Mouse (Mus musculus) CH12.LX (cell line): ENCODE results near the gene Rab33b. TPM values are rescaled to one million over a fixed set of nuclear protein-coding genes. Genes with fewer than 3 reads are reported as not detected.

Experiments
- DNase-seq: peaks from one replicate; pipeline ENCODE4 v3.0.0-alpha.2; 2013; ENCODE audit errors: extremely low read depth
- H3K27ac ChIP-seq: 2 replicates; pipeline ENCODE4 v1.5.1; 2012; ENCODE audit warnings: low read depth, mild to moderate bottlenecking, control low read depth, moderate library complexity; ENCODE audit not compliant: insufficient read depth
- H3K27me3 ChIP-seq: replicated peaks from 2 replicates; pipeline ENCODE3; 2012; ENCODE audit warnings: inconsistent platforms
- H3K36me3 ChIP-seq, 2 experiments: replicated peaks in 1 of 2; 2 replicates each; pipeline versions ENCODE3 to v1.6.1; 2012; ENCODE audit warnings: inconsistent platforms in 1 of 2, low read length in 1 of 2, mild to moderate bottlenecking in 1 of 2, mixed read lengths in 1 of 2, moderate library complexity in 1 of 2; ENCODE audit not compliant: control insufficient read depth in 1 of 2, insufficient read depth in 1 of 2
- H3K4me1 ChIP-seq, 2 experiments: 2 replicates each; pipeline ENCODE4 v1.6.1; 2012; ENCODE audit warnings: inconsistent platforms in 1 of 2, moderate library complexity in 1 of 2; ENCODE audit not compliant: insufficient read depth in 2 of 2, control insufficient read depth in 1 of 2
- H3K4me2 ChIP-seq: 2 replicates; pipeline ENCODE4 v1.6.1; 2012; ENCODE audit warnings: low read depth, mild to moderate bottlenecking, control low read depth; ENCODE audit not compliant: poor library complexity, insufficient read depth, severe bottlenecking
- H3K4me3 ChIP-seq, 3 experiments: fragments of 150-350 bp in 1 of 3; sonication (generic) in 1 of 3; replicated peaks in 1 of 3; 2 replicates each; pipeline versions ENCODE3 to v1.5.1; 2011 to 2012; ENCODE audit warnings: low read depth in 2 of 3, low read length in 2 of 3, mild to moderate bottlenecking in 2 of 3, moderate library complexity in 2 of 3, control low read depth in 1 of 3, improper control_type of control experiment in 1 of 3, inconsistent platforms in 1 of 3, mixed read lengths in 1 of 3; ENCODE audit not compliant: poor library complexity in 1 of 3
- H3K79me2 ChIP-seq: replicated peaks from 2 replicates; pipeline ENCODE4 v1.6.1; 2012; ENCODE audit warnings: mild to moderate bottlenecking, moderate library complexity; ENCODE audit not compliant: control insufficient read depth, poor library complexity, insufficient read depth, severe bottlenecking; ENCODE audit errors: extremely low read depth
- H3K9ac ChIP-seq: 2 replicates; pipeline ENCODE4 v1.6.1; 2012; ENCODE audit warnings: low read depth, mild to moderate bottlenecking, control low read depth, moderate library complexity; ENCODE audit not compliant: insufficient read depth
- H3K9me3 ChIP-seq: replicated peaks from 2 replicates; pipeline ENCODE3; 2012; ENCODE audit warnings: low read length, inconsistent platforms, mixed read lengths
- CHD1 ChIP-seq: IDR thresholded peaks from 2 replicates; pipeline ENCODE4 v1.6.1; 2012; ENCODE audit warnings: low read depth, low read length, improper control_type of control experiment, inconsistent platforms
- CHD2 ChIP-seq: IDR thresholded peaks from 2 replicates; pipeline ENCODE4 v1.6.1; 2011; ENCODE audit warnings: low read length, improper control_type of control experiment
- CTCF ChIP-seq, 2 experiments: IDR thresholded peaks in 1 of 2; conservative IDR thresholded peaks in 1 of 2; 2 replicates each; pipeline ENCODE4 v1.5.1; 2011 to 2012; ENCODE audit warnings: low read depth in 2 of 2, low read length in 2 of 2, improper control_type of control experiment in 1 of 2, inconsistent platforms in 1 of 2, mild to moderate bottlenecking in 1 of 2, moderate library complexity in 1 of 2
- E2F4 ChIP-seq: IDR thresholded peaks from 2 replicates; pipeline ENCODE4 v1.6.1; 2011; ENCODE audit warnings: low read depth, low read length, improper control_type of control experiment; ENCODE audit not compliant: insufficient replicate concordance
- ELF1 ChIP-seq: IDR thresholded peaks from 2 replicates; pipeline ENCODE4 v1.6.1; 2014; ENCODE audit warnings: low read depth, mild to moderate bottlenecking, inconsistent platforms, low read length, improper control_type of control experiment
- EP300 ChIP-seq: IDR thresholded peaks from 2 replicates; pipeline ENCODE4 v1.6.1; 2011; ENCODE audit warnings: low read length, improper control_type of control experiment
- ETS1 ChIP-seq: conservative IDR thresholded peaks from 2 replicates; pipeline ENCODE4 v1.6.1; 2012; ENCODE audit warnings: low read depth, mild to moderate bottlenecking, inconsistent platforms, low read length, improper control_type of control experiment, moderate library complexity
- GABPA ChIP-seq: IDR thresholded peaks from 2 replicates; pipeline ENCODE4 v1.6.1; 2012; ENCODE audit warnings: low read depth, low read length, improper control_type of control experiment, inconsistent platforms; ENCODE audit not compliant: insufficient replicate concordance
- HCFC1 ChIP-seq: IDR thresholded peaks from 2 replicates; pipeline ENCODE4 v1.6.1; 2012; ENCODE audit warnings: low read depth, mild to moderate bottlenecking, inconsistent platforms, low read length, improper control_type of control experiment
- JUN ChIP-seq: IDR thresholded peaks from 2 replicates; pipeline ENCODE4 v1.6.1; 2011; ENCODE audit warnings: low read depth, mild to moderate bottlenecking, low read length, improper control_type of control experiment, moderate library complexity; ENCODE audit not compliant: insufficient read depth
- KAT2A ChIP-seq: IDR thresholded peaks from 2 replicates; pipeline ENCODE4 v1.6.1; 2012; ENCODE audit warnings: low read length, improper control_type of control experiment, inconsistent platforms; ENCODE audit not compliant: insufficient replicate concordance
- MEF2A ChIP-seq: IDR thresholded peaks from 2 replicates; pipeline ENCODE4 v1.6.1; 2014; ENCODE audit warnings: low read depth, mild to moderate bottlenecking, inconsistent platforms, low read length, improper control_type of control experiment, borderline replicate concordance
- MXI1 ChIP-seq: IDR thresholded peaks from 2 replicates; pipeline ENCODE4 v1.6.1; 2011; ENCODE audit warnings: mild to moderate bottlenecking, low read depth, low read length, improper control_type of control experiment
- MYC ChIP-seq: IDR thresholded peaks from 2 replicates; pipeline ENCODE4 v1.6.1; 2011; ENCODE audit warnings: low read depth, mild to moderate bottlenecking, improper control_type of control experiment, low read length
- NELFE ChIP-seq: IDR thresholded peaks from 2 replicates; pipeline ENCODE4 v1.6.1; 2011; ENCODE audit warnings: low read depth, low read length, improper control_type of control experiment
- PAX5 ChIP-seq: IDR thresholded peaks from 2 replicates; pipeline ENCODE4 v1.6.1; 2012; ENCODE audit warnings: low read length, inconsistent platforms, mixed read lengths
- POLR2A ChIP-seq: IDR thresholded peaks from 2 replicates; pipeline ENCODE4 v1.6.1; 2011; ENCODE audit warnings: low read depth, mild to moderate bottlenecking, improper control_type of control experiment, low read length
- RCOR1 ChIP-seq: conservative IDR thresholded peaks from 2 replicates; pipeline ENCODE4 v1.6.1; 2012; ENCODE audit warnings: low read depth, mild to moderate bottlenecking, inconsistent platforms, low read length, improper control_type of control experiment
- SIN3A ChIP-seq: IDR thresholded peaks from 2 replicates; pipeline ENCODE4 v1.6.1; 2012; ENCODE audit warnings: low read length, improper control_type of control experiment, inconsistent platforms
- TBP ChIP-seq: conservative IDR thresholded peaks from 2 replicates; pipeline ENCODE4 v1.6.1; 2011; ENCODE audit warnings: low read depth, low read length, improper control_type of control experiment
- TCF12 ChIP-seq: IDR thresholded peaks from 2 replicates; pipeline ENCODE4 v1.6.1; 2014; ENCODE audit warnings: low read depth, mild to moderate bottlenecking, inconsistent platforms, low read length, improper control_type of control experiment
- UBTF ChIP-seq: IDR thresholded peaks from 2 replicates; pipeline ENCODE4 v1.6.1; 2012; ENCODE audit warnings: low read depth, mild to moderate bottlenecking, inconsistent platforms, low read length, improper control_type of control experiment, moderate library complexity
- USF2 ChIP-seq: conservative IDR thresholded peaks from 2 replicates; pipeline ENCODE4 v1.6.1; 2011; ENCODE audit warnings: low read depth, low read length, improper control_type of control experiment
- ZNF384 ChIP-seq: IDR thresholded peaks from 2 replicates; pipeline ENCODE4 v1.6.1; 2012; ENCODE audit warnings: low read depth, low read length, improper control_type of control experiment, inconsistent platforms
- dilution Hi-C: fragments of 300-500 bp; cut with MboI; formaldehyde crosslinking; loops from 2 replicates; pipeline ENCODE4 v1.14.3; 2020; ENCODE audit warnings: low sequenced_read_pairs; ENCODE audit not compliant: extremely low pct_unique_long_range_greater_than_20kb, extremely low pct_ligation_motif_present
- in situ Hi-C: fragments of 300-500 bp; cut with MboI; formaldehyde crosslinking; loops from 3 replicates; pipeline ENCODE4 v1.14.3; 2019; ENCODE audit warnings: low sequenced_read_pairs, low pct_ligation_motif_present, low pct_unique_long_range_greater_than_20kb, mixed read lengths
- polyA plus RNA-seq: library from polyadenylated mRNA; unstranded; fragments of >175 nt; gene quantifications from 2 replicates; pipeline ENCODE4 v1.2.1, GENCODE M21; 2012; ENCODE audit warnings: low read depth; ENCODE audit not compliant: insufficient read length
- total RNA-seq, 2 experiments: library from RNA; depleted of rRNA; stranded (reverse); fragments of 300-350 nt in 1 of 2; fragments of >200 nt in 1 of 2; gene quantifications; 2 replicates each; pipeline ENCODE4 v1.2.3; 2012 to 2014

Rab33b gene
- total and polyA plus RNA-seq, 3 experiments = 4.8 to 9.9 (median 7.0) TPM

- H3K36me3 ChIP-seq = peaks cover 14 to 68% of the 10 kb centered on the region in 2 experiments
These were observed 9.6 kb downstream of the Rab33b start for GRCm38 (mm10) chr3:51493272-51493838.

DNA sequence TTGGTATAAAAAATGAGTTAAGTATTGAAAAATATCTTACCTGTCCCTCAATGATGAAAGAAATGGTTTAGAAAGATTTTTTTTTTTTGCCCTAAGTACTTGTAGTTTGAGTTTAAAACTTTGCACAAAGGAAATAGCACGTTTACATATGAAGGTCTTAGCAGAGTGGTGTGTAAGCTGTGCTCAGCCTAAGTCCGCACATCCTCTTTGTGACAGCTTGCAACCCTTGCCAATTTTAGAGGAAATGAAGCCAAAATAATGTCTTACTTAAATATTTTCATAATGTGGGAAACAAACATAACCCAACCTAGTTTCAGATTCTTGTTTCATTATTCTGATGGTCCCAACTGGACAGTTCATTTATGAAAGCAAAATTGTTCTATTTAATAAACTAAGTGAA lies 10.7 kb downstream of the Rab33b start:
- in situ Hi-C loops (no loop called here), dilution Hi-C loops (no loop called here)
- H3K79me2 ChIP-seq = peaks cover 15% of the 10 kb centered on the region; the same call in 1 of the 2 replicates
- no peak overlapping the region for H3K4me2 ChIP-seq
- H3K4me3 ChIP-seq = no peak overlapping the region
- no peak for TF ChIP-seq HCFC1
- TF ChIP-seq CHD2 = no peak
- TF ChIP-seq PAX5 = no peak
- no peak for TF ChIP-seq ZNF384
- no peak for TF ChIP-seq RCOR1
- no peak for TF ChIP-seq ELF1
- no peak for TF ChIP-seq CHD1
- TF ChIP-seq E2F4 = no peak
- no peak for TF ChIP-seq JUN
- no peak for TF ChIP-seq TCF12
- no peak overlapping the region for H3K9ac ChIP-seq
- no peaks in the 10 kb centered on the region for H3K27me3 ChIP-seq
- peaks cover 14 to 61% of the 10 kb centered on the region in 2 experiments for H3K36me3 ChIP-seq
- H3K9me3 ChIP-seq = no peaks in the 10 kb centered on the region
- no peak overlapping the region for H3K27ac ChIP-seq
- H3K4me1 ChIP-seq = peaks cover 4 to 17% of the 10 kb centered on the region in 2 experiments; a peak in 3 of 4 replicates
- DNase-seq = no peak

More at GRCm38 (mm10) chr3:51493272-51493838, 9.6 kb downstream of the Rab33b start:
- Histone ChIP-seq H3K9me3 (no peaks in the 10 kb centered on the region), H3K27ac (no peak overlapping the region), H3K79me2 (peaks cover 15% of the 10 kb centered on the region; the same call in 1 of the 2 replicates), H3K4me3 (no peak overlapping the region), H3K4me2 (no peak overlapping the region), H3K27me3 (no peaks in the 10 kb centered on the region), H3K4me1 (peaks cover 4 to 18% of the 10 kb centered on the region in 2 experiments; a peak in 3 of 4 replicates), H3K9ac (no peak overlapping the region)
- DNase-seq = no peak
- dilution Hi-C loops (no loop called here), in situ Hi-C loops (no loop called here)
- no peak for TF ChIP-seq CTCF (conservative IDR thresholded peaks at IDR 0.05 in 1 of 2, IDR thresholded peaks at IDR 0.05 in 1 of 2; ENCODE audit: low read depth in 2 of 2, low read length in 2 of 2)
- no peak for TF ChIP-seq TBP
- no peak for TF ChIP-seq ETS1
- no peak for TF ChIP-seq JUN
- TF ChIP-seq NELFE = no peak
- TF ChIP-seq MEF2A = no peak
- no peak for TF ChIP-seq CHD2
- no peak for TF ChIP-seq MYC
- no peak for TF ChIP-seq MXI1
- TF ChIP-seq USF2 = no peak
- TF ChIP-seq EP300 = no peak
- no peak for TF ChIP-seq POLR2A
- TF ChIP-seq ZNF384 = no peak
- no peak for TF ChIP-seq GABPA
- TF ChIP-seq SIN3A = no peak
- TF ChIP-seq UBTF = no peak
- no peak for TF ChIP-seq KAT2A
